Mouse (Mus musculus): ENCODE data around the gene Lrch1. TPM values are rescaled to one million over a fixed set of nuclear protein-coding genes. Genes with fewer than 3 reads are reported as not detected.

Gene Lrch1
- polyA plus RNA-seq (2015; fragmentation: Nextera tagmentation; extraction: Ambion mirVana), result 20.1 and 20.8 TPM in 2 replicates

DNA sequence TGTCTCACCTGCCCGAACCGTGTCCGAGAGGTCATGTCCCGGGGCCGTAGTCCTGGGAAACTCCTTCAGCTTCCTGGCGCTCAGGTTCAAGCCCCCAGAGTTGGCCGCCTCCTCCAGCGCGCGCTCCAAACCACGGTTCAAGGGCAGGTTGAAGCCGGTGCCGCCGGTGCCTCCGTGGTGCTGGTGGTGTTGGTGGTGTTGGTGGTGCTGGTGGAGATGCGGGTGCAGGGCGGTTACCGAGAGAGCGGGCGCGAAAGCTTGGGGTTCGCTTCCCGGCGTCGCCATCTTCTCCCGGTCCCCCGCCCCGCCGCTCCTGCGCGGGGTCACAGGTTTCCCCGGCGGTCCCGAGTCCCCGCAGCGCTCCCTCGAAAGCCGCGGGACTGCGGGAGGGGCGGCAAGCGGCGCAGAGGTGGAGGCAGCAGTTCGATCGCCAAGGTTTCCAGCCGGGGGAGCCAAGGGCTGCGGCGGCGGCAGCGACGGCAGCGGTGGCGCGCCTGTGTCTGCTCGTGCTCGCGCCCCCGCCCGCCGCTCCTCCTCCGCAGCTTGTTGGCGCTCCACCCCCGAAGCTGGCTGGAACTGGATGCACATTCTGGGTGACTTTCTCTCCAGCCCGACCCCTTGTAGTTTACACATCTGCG is at the start of gene Lrch1:
Lrch1 (minus strand) TSS at position 501 of the 638 bp plus-strand sequence.
- Histone ChIP-seq H3K4me3 (replicated peaks) (peak within 1 kb of the TSS; percentile 85), H3K9ac (peak within 1 kb of the TSS; percentile 82), H3K27me3 (no peaks in the 10 kb centered on the region), H3K27ac (peak within 1 kb of the TSS; percentile 95), H3K36me3 (peaks cover 2% of the 10 kb centered on the region; the same call in 1 of the 2 replicates), H3K4me1 (peaks cover 48% of the 10 kb centered on the region), H3K4me2 (peak within 1 kb of the TSS; percentile 83), H3K9me3 (replicated peaks) (no peaks in the 10 kb centered on the region)
- WGBS, result under 1% methylated on average over 65 of the region's 65 CpGs
- peak; percentile 72 for ATAC-seq (replicated peaks; ENCODE audit: low FRiP score)

DNA sequence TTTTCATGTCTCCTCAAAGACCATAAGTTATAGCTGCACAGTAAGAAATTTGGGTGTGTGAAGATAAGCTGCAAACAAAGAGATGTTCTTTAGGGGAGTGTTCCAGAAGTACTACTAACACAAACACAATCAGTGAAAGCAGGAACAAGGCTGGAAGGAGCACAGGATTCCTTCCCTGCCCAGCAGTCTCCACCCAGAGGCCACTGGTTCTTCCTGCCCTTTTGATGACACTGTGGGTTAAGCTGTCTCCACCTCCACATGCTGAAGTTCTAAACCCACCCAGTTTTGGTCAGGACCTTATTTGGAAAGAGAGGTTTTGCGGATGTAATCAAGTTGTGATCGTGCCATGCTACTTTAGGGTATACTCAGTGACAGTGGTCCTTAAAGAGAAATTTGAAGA is 49.4 kb upstream of the Lrch1 start:
- no peaks in the 10 kb centered on the region for H3K36me3 ChIP-seq
- no peak overlapping the region for H3K4me3 ChIP-seq (replicated peaks)
- 85% methylated on average over 2 of the region's 2 CpGs for WGBS
- ATAC-seq (replicated peaks; ENCODE audit: low FRiP score), result no peak
- no peaks in the 10 kb centered on the region for H3K4me1 ChIP-seq
- no peaks in the 10 kb centered on the region for H3K27me3 ChIP-seq
- no peaks in the 10 kb centered on the region for H3K9me3 ChIP-seq (replicated peaks)
- no peak overlapping the region for H3K4me2 ChIP-seq
- no peak overlapping the region for H3K27ac ChIP-seq
- H3K9ac ChIP-seq, result no peak overlapping the region

DNA sequence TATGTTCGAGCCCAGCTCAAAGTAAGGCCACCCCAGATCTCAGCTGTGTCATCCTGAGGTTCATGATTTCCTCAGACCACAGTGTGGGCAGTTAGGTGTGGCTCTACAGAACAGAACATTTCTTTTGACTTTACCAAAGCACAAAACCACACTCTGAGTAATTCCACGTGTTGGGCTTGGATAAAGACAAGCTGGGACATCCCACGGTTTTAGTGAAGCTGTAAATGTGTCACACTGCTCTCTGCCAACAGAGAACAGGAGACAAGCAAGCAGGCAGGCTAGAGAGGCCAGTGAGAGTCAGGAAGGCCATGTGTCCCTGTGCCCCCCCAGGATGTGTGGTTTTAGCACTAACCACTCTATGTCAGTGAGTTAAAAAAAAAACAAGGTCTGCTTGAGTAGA is 48.9 kb upstream of the Lrch1 start:
- Histone ChIP-seq H3K4me3 (replicated peaks) (no peak overlapping the region), H3K27me3 (no peaks in the 10 kb centered on the region), H3K9me3 (replicated peaks) (no peaks in the 10 kb centered on the region), H3K9ac (no peak overlapping the region), H3K4me2 (no peak overlapping the region), H3K4me1 (no peaks in the 10 kb centered on the region), H3K36me3 (no peaks in the 10 kb centered on the region), H3K27ac (no peak overlapping the region)
- 32% methylated on average over 3 of the region's 3 CpGs for WGBS
- ATAC-seq (replicated peaks; ENCODE audit: low FRiP score), result no peak

GRCm38 (mm10) chr14:74990504-74990903 is 42.8 kb upstream of the Lrch1 start:
- Histone ChIP-seq H3K27me3 (no peaks in the 10 kb centered on the region), H3K4me2 (no peak overlapping the region), H3K36me3 (no peaks in the 10 kb centered on the region), H3K4me3 (replicated peaks) (no peak overlapping the region), H3K9me3 (replicated peaks) (no peaks in the 10 kb centered on the region), H3K4me1 (no peaks in the 10 kb centered on the region), H3K27ac (no peak overlapping the region), H3K9ac (no peak overlapping the region)
- peak; percentile 64; the same call in 1 of the 2 replicates for ATAC-seq (replicated peaks; ENCODE audit: low FRiP score)
- WGBS, result 0% methylated on average over 1 of the region's 1 CpGs

DNA sequence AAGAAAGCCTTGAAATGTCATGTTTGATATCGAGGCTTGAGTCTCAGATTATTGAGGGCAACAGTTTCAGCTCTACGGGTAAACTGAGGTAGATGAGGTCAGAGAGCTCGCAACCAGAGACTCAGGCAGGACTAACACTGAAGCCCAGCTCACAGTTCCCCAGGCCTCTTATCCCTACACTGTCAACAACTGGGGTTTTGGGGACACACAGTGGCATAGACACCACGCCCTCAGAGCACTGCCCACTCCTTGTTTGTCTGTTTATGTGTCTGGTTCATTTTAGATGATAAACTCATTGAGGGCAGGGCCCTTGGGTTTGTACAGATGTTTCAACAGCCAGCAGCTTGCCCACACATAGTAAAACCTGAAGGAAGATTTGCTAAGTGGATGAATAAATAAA is 42.2 kb upstream of the Lrch1 start:
- Histone ChIP-seq H3K9ac (no peak overlapping the region), H3K4me1 (no peaks in the 10 kb centered on the region)

GRCm38 (mm10) chr14:74989322-74989721 is 41.6 kb upstream of the Lrch1 start:
- Histone ChIP-seq H3K27me3 (no peaks in the 10 kb centered on the region), H3K9me3 (replicated peaks) (no peaks in the 10 kb centered on the region), H3K4me3 (replicated peaks) (no peak overlapping the region), H3K4me1 (no peaks in the 10 kb centered on the region), H3K4me2 (no peak overlapping the region), H3K27ac (no peak overlapping the region), H3K9ac (no peak overlapping the region), H3K36me3 (no peaks in the 10 kb centered on the region)
- ATAC-seq (replicated peaks; ENCODE audit: low FRiP score), result no peak
- WGBS, result 58% methylated on average over 4 of the region's 4 CpGs

More for the DNA sequence above, 42.2 kb upstream of the Lrch1 start:
- Histone ChIP-seq H3K4me2 (no peak overlapping the region), H3K27me3 (no peaks in the 10 kb centered on the region), H3K9me3 (replicated peaks) (no peaks in the 10 kb centered on the region), H3K27ac (no peak overlapping the region), H3K36me3 (no peaks in the 10 kb centered on the region), H3K4me3 (replicated peaks) (no peak overlapping the region)
- ATAC-seq (replicated peaks; ENCODE audit: low FRiP score), result no peak
- WGBS, result 89% methylated on average over 4 of the region's 4 CpGs

GRCm38 (mm10) chr14:74986527-74986926 is 38.9 kb upstream of the Lrch1 start:
- H3K4me1 ChIP-seq, result no peaks in the 10 kb centered on the region
- no peaks in the 10 kb centered on the region for H3K9me3 ChIP-seq (replicated peaks)
- no peak for ATAC-seq (replicated peaks; ENCODE audit: low FRiP score)
- no peak overlapping the region for H3K4me3 ChIP-seq (replicated peaks)
- H3K27ac ChIP-seq, result no peak overlapping the region
- H3K9ac ChIP-seq, result no peak overlapping the region
- no peak overlapping the region for H3K4me2 ChIP-seq
- no peaks in the 10 kb centered on the region for H3K36me3 ChIP-seq
- H3K27me3 ChIP-seq, result no peaks in the 10 kb centered on the region
- WGBS, result 79% methylated on average over 3 of the region's 3 CpGs

DNA sequence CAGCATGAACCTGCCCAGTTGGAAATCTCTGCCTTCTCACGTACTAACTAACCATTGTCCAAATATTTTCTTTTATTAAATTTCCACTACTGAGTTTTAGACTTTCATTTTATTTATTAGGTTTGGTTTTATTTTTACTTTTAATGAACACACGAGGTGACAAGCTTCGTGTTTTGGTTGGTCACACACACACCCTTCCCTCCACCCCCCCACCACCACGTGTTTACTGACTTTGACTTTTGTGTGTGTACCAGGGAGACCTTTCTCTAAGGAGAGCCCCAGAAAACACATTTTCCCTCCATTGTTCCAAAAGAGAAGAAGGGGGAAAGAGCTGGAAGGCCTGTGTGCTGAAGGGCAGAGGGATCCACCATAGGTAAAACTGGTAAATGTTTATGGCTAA is 38.0 kb upstream of the Lrch1 start:
- Histone ChIP-seq H3K27ac (no peak overlapping the region), H3K9ac (no peak overlapping the region), H3K9me3 (replicated peaks) (no peaks in the 10 kb centered on the region), H3K4me3 (replicated peaks) (no peak overlapping the region), H3K36me3 (no peaks in the 10 kb centered on the region), H3K4me1 (no peaks in the 10 kb centered on the region), H3K4me2 (no peak overlapping the region), H3K27me3 (no peaks in the 10 kb centered on the region)
- no peak for ATAC-seq (replicated peaks; ENCODE audit: low FRiP score)
- 61% methylated on average over 4 of the region's 4 CpGs for WGBS

DNA sequence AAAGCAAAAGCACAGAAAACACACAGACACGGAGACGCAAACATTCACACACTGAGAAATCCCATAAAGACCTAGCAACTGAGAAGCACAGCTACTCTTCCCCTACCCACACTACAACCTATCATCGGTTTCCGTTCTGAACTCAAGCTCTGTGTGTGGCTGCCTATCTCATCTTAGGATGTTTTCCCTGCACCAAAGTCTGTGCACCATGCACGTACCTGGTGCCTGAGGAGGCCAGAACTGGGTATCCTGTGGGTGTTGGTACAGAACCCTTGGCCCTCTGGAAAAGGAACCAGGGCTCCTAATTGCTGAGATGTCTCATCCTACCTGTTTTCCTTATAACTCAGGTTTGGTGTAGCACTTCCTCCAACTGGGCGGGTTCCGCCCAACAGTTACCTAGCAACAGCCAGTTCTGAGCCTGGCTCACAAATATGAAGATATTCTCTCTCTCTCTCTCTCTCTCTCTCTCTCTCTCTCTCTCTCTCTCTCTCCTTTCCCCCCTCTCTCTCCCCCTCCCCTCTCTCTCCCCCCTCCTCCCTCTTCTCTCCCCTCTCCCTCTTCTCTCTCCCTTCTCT is 37.2 kb upstream of the Lrch1 start:
- H3K27me3 ChIP-seq, result no peaks in the 10 kb centered on the region
- no peak overlapping the region for H3K4me3 ChIP-seq (replicated peaks)
- no peaks in the 10 kb centered on the region for H3K36me3 ChIP-seq
- no peaks in the 10 kb centered on the region for H3K9me3 ChIP-seq (replicated peaks)
- H3K4me2 ChIP-seq, result no peak overlapping the region
- no peaks in the 10 kb centered on the region for H3K4me1 ChIP-seq
- no peak for ATAC-seq (replicated peaks; ENCODE audit: low FRiP score)
- 82% methylated on average over 7 of the region's 7 CpGs for WGBS
- H3K27ac ChIP-seq, result no peak overlapping the region
- no peak overlapping the region for H3K9ac ChIP-seq

DNA sequence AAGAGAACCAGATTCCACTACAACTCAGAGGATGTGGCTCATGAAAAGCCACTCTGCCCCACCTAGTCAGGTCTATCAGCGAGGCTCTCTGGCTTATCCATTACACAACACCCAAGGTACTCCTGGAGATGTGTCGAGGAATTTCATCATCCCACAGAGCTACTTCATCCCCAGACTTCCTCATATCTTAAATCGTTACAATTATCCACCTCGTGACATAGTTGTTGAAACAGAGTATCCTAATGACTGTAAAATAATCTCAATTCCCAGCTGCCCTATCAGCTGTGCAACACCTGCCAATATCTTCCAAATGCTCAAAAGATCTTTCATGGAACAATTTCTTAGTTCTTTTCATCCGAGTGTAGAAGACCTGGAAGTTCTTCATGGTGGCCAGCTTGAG is 35.4 kb upstream of the Lrch1 start:
- no peaks in the 10 kb centered on the region for H3K36me3 ChIP-seq
- no peak overlapping the region for H3K4me2 ChIP-seq
- H3K27me3 ChIP-seq, result no peaks in the 10 kb centered on the region
- no peaks in the 10 kb centered on the region for H3K4me1 ChIP-seq
- H3K27ac ChIP-seq, result no peak overlapping the region
- H3K4me3 ChIP-seq (replicated peaks), result no peak overlapping the region
- 76% methylated on average over 5 of the region's 5 CpGs for WGBS
- no peak overlapping the region for H3K9ac ChIP-seq
- no peak for ATAC-seq (replicated peaks; ENCODE audit: low FRiP score)
- H3K9me3 ChIP-seq (replicated peaks), result no peaks in the 10 kb centered on the region

DNA sequence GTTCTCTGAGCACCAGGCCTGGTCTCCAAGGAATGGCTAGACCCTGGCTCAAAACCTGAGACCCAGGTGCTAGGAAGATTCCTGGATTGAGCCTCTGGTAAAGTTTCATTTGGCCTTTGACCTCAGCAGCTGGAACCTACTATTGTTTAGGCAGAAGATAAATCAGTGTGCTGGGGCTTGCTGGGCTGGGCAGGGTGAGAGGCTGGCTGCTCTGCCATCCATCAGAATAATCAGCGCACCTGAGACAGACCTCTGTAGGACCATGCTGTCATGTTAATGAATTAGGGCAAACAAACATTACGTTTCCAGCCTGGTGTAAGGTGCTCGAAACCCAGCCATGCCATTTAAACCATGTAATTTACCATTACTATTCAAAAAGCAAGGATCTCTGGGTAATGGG is 33.3 kb upstream of the Lrch1 start:
- Histone ChIP-seq H3K9me3 (replicated peaks) (no peaks in the 10 kb centered on the region), H3K4me1 (no peaks in the 10 kb centered on the region), H3K9ac (no peak overlapping the region), H3K36me3 (no peaks in the 10 kb centered on the region), H3K4me2 (no peak overlapping the region), H3K27ac (no peak overlapping the region), H3K4me3 (replicated peaks) (no peak overlapping the region), H3K27me3 (no peaks in the 10 kb centered on the region)
- WGBS, result 42% methylated on average over 3 of the region's 3 CpGs
- ATAC-seq (replicated peaks; ENCODE audit: low FRiP score), result no peak

- Histone ChIP-seq H3K4me2 (no peak overlapping the region), H3K4me3 (replicated peaks) (no peak overlapping the region), H3K9ac (no peak overlapping the region), H3K27ac (no peak overlapping the region), H3K9me3 (replicated peaks) (no peaks in the 10 kb centered on the region), H3K4me1 (no peaks in the 10 kb centered on the region), H3K36me3 (no peaks in the 10 kb centered on the region), H3K27me3 (no peaks in the 10 kb centered on the region)
- ATAC-seq (replicated peaks; ENCODE audit: low FRiP score), result no peak
- WGBS, result 78% methylated on average over 6 of the region's 6 CpGs
Observed at GRCm38 (mm10) chr14:74976972-74977371, 29.3 kb upstream of the Lrch1 start.
